ENCODE assay signal across 8 mouse cellular contexts in the genomic region with DNA sequence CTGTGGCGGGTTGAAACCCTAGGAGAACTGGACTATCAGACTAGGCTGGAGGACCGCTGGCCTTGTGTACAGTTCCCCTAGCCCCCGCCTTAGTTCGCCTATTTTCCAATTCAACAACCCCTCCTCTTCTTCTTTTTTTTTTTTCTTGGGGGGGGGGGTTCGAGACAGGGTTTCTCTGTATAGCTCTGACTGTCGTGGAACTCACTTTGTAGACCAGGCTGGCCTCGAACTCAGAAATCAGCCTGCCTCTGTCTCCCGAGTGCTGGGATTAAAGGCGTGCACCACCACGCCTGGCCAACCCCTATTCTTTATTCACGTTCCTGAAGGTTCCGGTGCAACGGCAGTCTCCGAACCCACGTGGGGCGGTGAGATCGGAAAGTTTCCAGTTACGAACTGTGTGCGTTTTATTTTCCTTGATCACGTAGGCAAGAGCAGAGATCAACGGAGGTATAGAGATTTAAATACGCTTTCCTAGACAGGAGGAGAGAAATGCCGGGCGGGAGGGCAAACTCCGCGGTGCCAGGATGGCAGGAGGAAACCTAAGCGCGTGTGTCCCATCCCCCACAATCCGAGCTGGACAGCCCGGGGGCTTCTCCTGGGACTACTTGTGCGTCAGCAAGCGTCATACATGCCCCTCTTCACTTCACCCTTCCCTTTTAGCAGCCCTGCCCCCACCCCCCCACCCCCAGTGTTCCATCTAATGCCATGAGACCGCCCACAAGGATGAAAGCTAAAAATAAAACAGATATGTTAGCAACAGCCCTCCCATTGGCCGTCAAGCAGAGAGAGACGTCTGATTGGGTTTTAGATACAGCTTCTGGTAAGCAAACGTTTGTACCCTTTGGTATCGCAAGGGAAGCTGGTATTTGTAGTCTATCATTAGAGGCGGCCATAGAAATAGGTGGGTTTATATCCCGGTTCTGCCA. TPM values are rescaled to one million over a fixed set of nuclear protein-coding genes. Genes with fewer than 3 reads are reported as not detected.
DNase-seq lines count a peak whose midpoint lies in the region; ATAC-seq and TF ChIP-seq lines count a peak whose summit lies in the region.

No protein-coding gene starts in this region.

- no peak for TF ChIP-seq CTCF in E14TG2a.4 (conservative IDR thresholded peaks at IDR 0.05; ENCODE audit: low read length)
- no peak for TF ChIP-seq CTCF in liver, postnatal 0 days (IDR thresholded peaks at IDR 0.05; ENCODE audit: low read depth)

- intact Hi-C loops in heart, postnatal 10 days (cut with DNase I) = no loop called here

- peak overlapping the region; percentile 97 for H3K4me2 ChIP-seq in forebrain, embryonic 13.5 days
- peak overlapping the region; percentile 89 for H3K4me2 ChIP-seq in liver, postnatal 0 days (ENCODE audit: low read depth, low read length)
- H3K4me2 ChIP-seq in neural tube, embryonic 14.5 days (ENCODE audit: low read depth, low read length) = peak overlapping the region; percentile 98

- under 1% methylated on average over 39 of the region's 39 CpGs for WGBS in forebrain, embryonic 13.5 days
- WGBS in large intestine, adult 2 months = under 1% methylated on average over 39 of the region's 39 CpGs
- WGBS in liver, postnatal 0 days (ENCODE audit: insufficient replicate concordance) = under 1% methylated on average over 39 of the region's 39 CpGs
- WGBS in neural tube, embryonic 14.5 days = under 1% methylated on average over 37 of the region's 39 CpGs

- peaks cover 12% of the 10 kb centered on the region for H3K36me3 ChIP-seq in E14TG2a.4 (ENCODE audit: insufficient read depth, low read length)
- H3K36me3 ChIP-seq in forebrain, embryonic 13.5 days (ENCODE audit: poor library complexity, severe bottlenecking) = peaks cover 8% of the 10 kb centered on the region
- H3K36me3 ChIP-seq in liver, postnatal 0 days (replicated peaks; ENCODE audit: insufficient read depth, low read length) = peaks cover 5% of the 10 kb centered on the region; the same call in 1 of the 2 replicates
- no peaks in the 10 kb centered on the region for H3K36me3 ChIP-seq in neural tube, embryonic 14.5 days (ENCODE audit: control insufficient read depth, insufficient read depth, low read length)

- TF ChIP-seq EP300 in liver, postnatal 0 days (IDR thresholded peaks at IDR 0.05; ENCODE audit: low read depth) = peak; percentile 13; the same call in 1 of the 2 replicates

- H3K9me3 ChIP-seq in E14TG2a.4 (ENCODE audit: low read length) = peaks cover 10% of the 10 kb centered on the region
- no peaks in the 10 kb centered on the region for H3K9me3 ChIP-seq in forebrain, embryonic 13.5 days (replicated peaks)
- H3K9me3 ChIP-seq in liver, postnatal 0 days (ENCODE audit: low read length) = no peaks in the 10 kb centered on the region
- no peaks in the 10 kb centered on the region for H3K9me3 ChIP-seq in neural tube, embryonic 14.5 days (ENCODE audit: control insufficient read depth, low read length)

- peaks cover 26% of the 10 kb centered on the region for H3K27me3 ChIP-seq in E14TG2a.4 (ENCODE audit: insufficient read depth, low read length)
- no peaks in the 10 kb centered on the region for H3K27me3 ChIP-seq in forebrain, embryonic 13.5 days
- H3K27me3 ChIP-seq in liver, postnatal 0 days (ENCODE audit: insufficient read depth, low read length) = no peaks in the 10 kb centered on the region
- H3K27me3 ChIP-seq in neural tube, embryonic 14.5 days (ENCODE audit: control insufficient read depth, insufficient read depth, low read length) = no peaks in the 10 kb centered on the region

- peaks cover 42% of the 10 kb centered on the region for H3K4me1 ChIP-seq in E14TG2a.4 (replicated peaks; ENCODE audit: low read depth, low read length)
- peaks cover 41% of the 10 kb centered on the region for H3K4me1 ChIP-seq in forebrain, embryonic 13.5 days
- peaks cover 22% of the 10 kb centered on the region for H3K4me1 ChIP-seq in liver, postnatal 0 days (ENCODE audit: insufficient read depth)
- peaks cover 11% of the 10 kb centered on the region; the same call in 1 of the 2 replicates for H3K4me1 ChIP-seq in neural tube, embryonic 14.5 days (ENCODE audit: control insufficient read depth, insufficient read depth, low read length)

- ATAC-seq in cerebellum, adult (ENCODE audit: insufficient number of reproducible peaks, low FRiP score, low TSS enrichment) = peak; percentile 64
- peak; percentile 87 for ATAC-seq in forebrain, embryonic 13.5 days
- ATAC-seq in liver, postnatal 0 days = peak; percentile 71
- peak; percentile 80 for ATAC-seq in neural tube, embryonic 14.5 days (ENCODE audit: low read depth)

- peak overlapping the region; percentile 94 for H3K27ac ChIP-seq in forebrain, embryonic 13.5 days
- peak overlapping the region; percentile 97 for H3K27ac ChIP-seq in liver, postnatal 0 days (ENCODE audit: low read depth)
- peak overlapping the region; percentile 94 for H3K27ac ChIP-seq in neural tube, embryonic 14.5 days (ENCODE audit: low read depth, low read length)

- peak overlapping the region; percentile 93 for H3K9ac ChIP-seq in forebrain, embryonic 13.5 days
- peak overlapping the region; percentile 93 for H3K9ac ChIP-seq in liver, postnatal 0 days (replicated peaks)
- H3K9ac ChIP-seq in neural tube, embryonic 14.5 days (replicated peaks; ENCODE audit: low read depth, low read length) = peak overlapping the region; percentile 59

- H3K4me3 ChIP-seq in E14TG2a.4 (replicated peaks; ENCODE audit: low read length) = peak overlapping the region; percentile 94
- H3K4me3 ChIP-seq in forebrain, embryonic 13.5 days = peak overlapping the region; percentile 93
- H3K4me3 ChIP-seq in liver, postnatal 0 days (ENCODE audit: low read depth, low read length) = peak overlapping the region; percentile 97
- H3K4me3 ChIP-seq in neural tube, embryonic 14.5 days (ENCODE audit: low read depth, low read length) = peak overlapping the region; percentile 65

- peak; percentile 94 for DNase-seq in heart, postnatal 10 days
- peak; percentile 92 for DNase-seq in large intestine, adult 2 months (ENCODE audit: low read depth, low spot score)
- peak; percentile 87 for DNase-seq in liver, postnatal 0 days
- peak; percentile 86 for DNase-seq in testis, postnatal 10 days (ENCODE audit: low spot score)

RNA-seq across cellular contexts. Expression of gene Tob2, which starts 1.0 kb away (rescaled TPM):
- 19.1 and 21.7 TPM in 2 replicates for polyA plus RNA-seq in forebrain, embryonic 13.5 days (2015; fragmentation: Nextera tagmentation; extraction: Ambion mirVana)
- 10 to 100 TPM; 56.5 to 78.6 TPM for total RNA-seq in heart, postnatal 10 days (2021)
- 16.5 and 29.7 TPM in 2 replicates for polyA plus RNA-seq in large intestine, adult 2 months (2012; rRNA removed)
- polyA plus RNA-seq in liver, postnatal 0 days (2015; fragmentation: Nextera tagmentation; extraction: Ambion mirVana) = 10.9 and 12.3 TPM in 2 replicates
- polyA plus RNA-seq in neural tube, embryonic 14.5 days (2014; fragmentation: Nextera tagmentation; extraction: Ambion mirVana) = 12.4 and 13.4 TPM in 2 replicates

RNA-seq across cellular contexts. Expression of gene Phf5a, which starts 12.1 kb away (rescaled TPM):
- polyA plus RNA-seq in forebrain, embryonic 13.5 days (2015; fragmentation: Nextera tagmentation; extraction: Ambion mirVana) = 159 and 177 TPM in 2 replicates
- total RNA-seq in heart, postnatal 10 days (2021) = 10 to 100 TPM; 51.7 to 56.0 TPM
- polyA plus RNA-seq in large intestine, adult 2 months (2012; rRNA removed) = 69.4 and 87.1 TPM in 2 replicates
- 61.5 and 63.0 TPM in 2 replicates for polyA plus RNA-seq in liver, postnatal 0 days (2015; fragmentation: Nextera tagmentation; extraction: Ambion mirVana)
- polyA plus RNA-seq in neural tube, embryonic 14.5 days (2014; fragmentation: Nextera tagmentation; extraction: Ambion mirVana) = 129 and 138 TPM in 2 replicates

RNA-seq across cellular contexts. Expression of gene Aco2, which starts 12.5 kb away (rescaled TPM):
- 202 and 211 TPM in 2 replicates for polyA plus RNA-seq in forebrain, embryonic 13.5 days (2015; fragmentation: Nextera tagmentation; extraction: Ambion mirVana)
- total RNA-seq in heart, postnatal 10 days (2021) = 1,000 to 10,000 TPM; 1,895 to 1,910 TPM
- polyA plus RNA-seq in large intestine, adult 2 months (2012; rRNA removed) = 327 and 443 TPM in 2 replicates
- 86.7 and 87.0 TPM in 2 replicates for polyA plus RNA-seq in liver, postnatal 0 days (2015; fragmentation: Nextera tagmentation; extraction: Ambion mirVana)
- 278 and 281 TPM in 2 replicates for polyA plus RNA-seq in neural tube, embryonic 14.5 days (2014; fragmentation: Nextera tagmentation; extraction: Ambion mirVana)

RNA-seq across cellular contexts. Expression of gene Tef, which starts 57.4 kb away (rescaled TPM):
- 24.2 and 24.9 TPM in 2 replicates for polyA plus RNA-seq in forebrain, embryonic 13.5 days (2015; fragmentation: Nextera tagmentation; extraction: Ambion mirVana)
- total RNA-seq in heart, postnatal 10 days (2021) = 10 to 100 TPM; 51.7 to 74.0 TPM
- polyA plus RNA-seq in large intestine, adult 2 months (2012; rRNA removed) = 5.9 and 11.3 TPM in 2 replicates
- polyA plus RNA-seq in liver, postnatal 0 days (2015; fragmentation: Nextera tagmentation; extraction: Ambion mirVana) = 14.0 and 16.3 TPM in 2 replicates
- polyA plus RNA-seq in neural tube, embryonic 14.5 days (2014; fragmentation: Nextera tagmentation; extraction: Ambion mirVana) = 17.9 and 19.3 TPM in 2 replicates

Comparison
In these comparisons a context has a peak if more than half of its experiments do, and no peak if none do; other contexts are left out.
1. Peak in every context shown above with its lines: DNase-seq, ATAC-seq, H3K4me3 ChIP-seq and H3K27ac ChIP-seq.